Mouse (Mus musculus): ENCODE data around the gene 1700037C18Rik.

- TF ChIP-seq CTCF (IDR thresholded peaks at IDR 0.05; ENCODE audit: control insufficient read depth, insufficient read depth, insufficient replicate concordance, low read depth, low read length) (no peak), POLR2A (IDR thresholded peaks at IDR 0.05; ENCODE audit: control insufficient read depth, low read depth, low read length) (no peak)
Measured at GRCm38 (mm10) chr16:3895173-3895792, 13.2 kb downstream of the 1700037C18Rik start.

Data from testis, adult 2 months (tissue).